Mouse (Mus musculus) hindbrain, embryonic 14.5 days (tissue): ENCODE data around the gene Trh. TPM values are rescaled to one million over a fixed set of nuclear protein-coding genes. Genes with fewer than 3 reads are reported as not detected.
A peak's percentile ranks its signal among the peaks of the same experiment; 100 is the strongest.

Experiments
- ATAC-seq: fragments of 200-750 bp; cut with Nextera tagmentation; 2 replicates; pipeline ENCODE4 v1.8.0; 2017; ENCODE audit warnings: moderate number of reproducible peaks, mild to moderate bottlenecking, moderate TSS enrichment, moderate library complexity; ENCODE audit not compliant: low FRiP score
- DNase-seq: peaks from one replicate; pipeline ENCODE4 v3.0.0-alpha.2; 2015; ENCODE audit warnings: low spot score
- H3K27ac ChIP-seq: fragments of 300-500 bp; sonication (generic); 2 replicates; pipeline ENCODE4 v1.5.1; 2014; ENCODE audit warnings: mild to moderate bottlenecking, moderate library complexity
- H3K27me3 ChIP-seq: fragments of 300-500 bp; sonication (generic); 2 replicates; pipeline ENCODE4 v1.6.1; 2014; ENCODE audit warnings: mild to moderate bottlenecking, low read length, mixed read lengths; ENCODE audit not compliant: control insufficient read depth, insufficient read depth
- H3K36me3 ChIP-seq: fragments of 300-500 bp; sonication (generic); replicated peaks from 2 replicates; pipeline ENCODE4 v1.6.1; 2014; ENCODE audit not compliant: control insufficient read depth, insufficient read depth
- H3K4me1 ChIP-seq: fragments of 300-500 bp; sonication (generic); replicated peaks from 2 replicates; pipeline ENCODE4 v1.6.1; 2014; ENCODE audit warnings: antibody characterized with exemption, low read length, mixed read lengths; ENCODE audit not compliant: control insufficient read depth, insufficient read depth
- H3K4me2 ChIP-seq: fragments of 300-500 bp; sonication (generic); replicated peaks from 2 replicates; pipeline ENCODE4 v1.6.1; 2014; ENCODE audit warnings: mild to moderate bottlenecking, moderate library complexity
- H3K4me3 ChIP-seq: fragments of 300-500 bp; sonication (generic); replicated peaks from 2 replicates; pipeline ENCODE4 v1.5.1; 2014; ENCODE audit warnings: mild to moderate bottlenecking, low read length
- H3K9ac ChIP-seq: fragments of 300-500 bp; sonication (generic); 2 replicates; pipeline ENCODE4 v1.6.1; 2014
- H3K9me3 ChIP-seq: fragments of 300-500 bp; sonication (generic); 2 replicates; pipeline ENCODE4 v1.6.1; 2016; ENCODE audit warnings: low read length; ENCODE audit not compliant: control insufficient read depth
- WGBS: fragments of 180-500 bp; shearing (Covaris S2); extraction: QIAGEN DNeasy Blood & Tissue Kit; methylation state at CpG from one replicate; pipeline ENCODE4 v1.1.7; 2014; 5-methylcytosine and 5-hydroxymethylcytosine counted together
- polyA plus RNA-seq: library from polyadenylated mRNA; unstranded; fragments of >200 nt; fragmentation: Nextera tagmentation; extraction: Ambion mirVana; gene quantifications from 2 replicates; pipeline ENCODE4 v1.2.1, GENCODE M21; 2014

Gene Trh
- polyA plus RNA-seq, 1 experiment from 2014 or later = 2.3 TPM

DNA sequence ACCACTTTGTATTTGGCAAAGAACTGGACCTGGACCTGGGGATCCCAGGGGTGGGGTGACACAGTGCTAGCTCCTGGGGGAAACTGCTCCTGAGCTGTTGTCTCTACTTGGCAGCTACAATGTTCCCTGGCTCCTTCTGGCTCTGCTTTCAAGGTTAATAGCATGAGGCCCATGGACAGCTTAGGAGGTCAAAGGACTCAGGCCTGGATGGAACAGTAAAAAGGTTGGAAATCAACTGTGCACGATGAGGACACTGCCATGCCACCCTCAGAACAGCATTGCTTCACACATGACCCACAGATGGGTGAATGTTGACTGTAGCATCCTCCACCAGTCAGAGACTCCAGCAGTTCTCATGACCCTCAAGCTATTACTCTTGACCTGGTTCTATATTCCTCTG lies 13.1 kb downstream of the Trh start:
- Histone ChIP-seq H3K4me1 (no peaks in the 10 kb centered on the region), H3K27ac (no peak overlapping the region), H3K4me3 (no peak overlapping the region), H3K4me2 (no peak overlapping the region), H3K36me3 (no peaks in the 10 kb centered on the region), H3K9ac (no peak overlapping the region), H3K9me3 (no peaks in the 10 kb centered on the region), H3K27me3 (no peaks in the 10 kb centered on the region)
- DNase-seq (no peak), ATAC-seq (no peak)
- WGBS = 79% methylated on average over 1 of the region's 1 CpGs

DNA sequence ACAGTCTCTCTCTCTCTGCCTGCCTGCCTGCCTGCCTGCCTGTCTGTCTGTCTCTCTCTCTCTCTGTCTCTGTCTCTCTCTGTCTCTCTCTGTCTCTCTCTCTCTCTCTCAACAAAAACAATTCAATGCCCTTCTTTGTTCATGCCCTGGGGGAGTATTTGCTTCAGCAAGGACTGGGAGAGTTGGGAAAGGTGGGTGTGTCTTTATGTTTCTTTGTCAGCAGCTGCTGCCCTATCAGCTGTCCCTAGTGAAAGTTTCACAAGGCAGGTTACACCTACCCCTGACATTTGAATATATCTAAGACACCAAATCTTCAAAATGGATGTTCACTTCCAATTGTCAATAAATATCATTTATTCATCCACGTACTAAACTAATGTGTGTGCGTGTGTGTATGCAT lies 14.9 kb downstream of the Trh start:
- Histone ChIP-seq H3K36me3 (no peaks in the 10 kb centered on the region), H3K9ac (no peak overlapping the region), H3K27me3 (no peaks in the 10 kb centered on the region), H3K4me2 (no peak overlapping the region), H3K9me3 (no peaks in the 10 kb centered on the region), H3K4me3 (no peak overlapping the region), H3K27ac (no peak overlapping the region), H3K4me1 (no peaks in the 10 kb centered on the region)
- DNase-seq = no peak
- 91% methylated on average over 2 of the region's 2 CpGs for WGBS
- ATAC-seq = no peak

GRCm38 (mm10) chr6:92229103-92229502 lies 15.3 kb downstream of the Trh start:
- H3K36me3 ChIP-seq = no peaks in the 10 kb centered on the region
- ATAC-seq (no peak), DNase-seq (no peak)
- H3K27me3 ChIP-seq = no peaks in the 10 kb centered on the region
- no peak overlapping the region for H3K9ac ChIP-seq
- H3K4me2 ChIP-seq = no peak overlapping the region
- no peak overlapping the region for H3K4me3 ChIP-seq
- no peak overlapping the region for H3K27ac ChIP-seq
- H3K9me3 ChIP-seq = no peaks in the 10 kb centered on the region
- no peaks in the 10 kb centered on the region for H3K4me1 ChIP-seq

DNA sequence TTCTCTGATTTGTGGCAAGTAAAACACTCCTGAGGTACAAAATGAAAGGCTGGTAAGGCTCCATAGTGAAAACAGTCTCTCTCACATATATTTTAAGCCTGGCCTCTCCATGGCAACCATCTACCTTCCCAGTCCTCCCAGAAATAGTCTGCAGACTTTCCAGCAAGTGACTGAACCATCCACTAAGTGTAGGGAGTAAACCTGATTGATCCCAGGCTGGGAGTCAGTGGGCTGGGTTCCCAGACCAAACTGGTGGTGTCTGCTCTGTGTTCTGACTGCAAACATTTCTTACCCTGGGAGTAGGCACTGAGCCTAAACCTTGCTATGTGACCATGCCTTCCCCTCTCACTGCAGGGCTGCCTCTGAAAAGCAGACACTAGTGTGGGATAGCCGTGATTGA lies 19.5 kb downstream of the Trh start:
- H3K9me3 ChIP-seq = no peaks in the 10 kb centered on the region
- H3K4me3 ChIP-seq = no peak overlapping the region
- H3K4me1 ChIP-seq = no peaks in the 10 kb centered on the region
- no peak for ATAC-seq
- H3K36me3 ChIP-seq = no peaks in the 10 kb centered on the region
- no peak for DNase-seq
- no peaks in the 10 kb centered on the region for H3K27me3 ChIP-seq
- 91% methylated on average over 1 of the region's 1 CpGs for WGBS
- no peak overlapping the region for H3K27ac ChIP-seq
- H3K4me2 ChIP-seq = no peak overlapping the region
- no peak overlapping the region for H3K9ac ChIP-seq

- Histone ChIP-seq H3K27ac (no peak overlapping the region), H3K36me3 (no peaks in the 10 kb centered on the region), H3K4me2 (no peak overlapping the region), H3K4me1 (no peaks in the 10 kb centered on the region), H3K4me3 (no peak overlapping the region), H3K9ac (no peak overlapping the region), H3K27me3 (no peaks in the 10 kb centered on the region), H3K9me3 (no peaks in the 10 kb centered on the region)
- DNase-seq (no peak), ATAC-seq (no peak)
- WGBS = 87% methylated on average over 3 of the region's 3 CpGs
Measured at GRCm38 (mm10) chr6:92222021-92222420, 22.4 kb downstream of the Trh start.

- Histone ChIP-seq H3K27me3 (no peaks in the 10 kb centered on the region), H3K9me3 (no peaks in the 10 kb centered on the region), H3K4me3 (no peak overlapping the region), H3K27ac (no peak overlapping the region), H3K36me3 (no peaks in the 10 kb centered on the region), H3K9ac (no peak overlapping the region), H3K4me2 (no peak overlapping the region), H3K4me1 (no peaks in the 10 kb centered on the region)
- DNase-seq (no peak), ATAC-seq (no peak)
- 79% methylated on average over 6 of the region's 6 CpGs for WGBS
Measured at GRCm38 (mm10) chr6:92221604-92222003, 22.8 kb downstream of the Trh start.

DNA sequence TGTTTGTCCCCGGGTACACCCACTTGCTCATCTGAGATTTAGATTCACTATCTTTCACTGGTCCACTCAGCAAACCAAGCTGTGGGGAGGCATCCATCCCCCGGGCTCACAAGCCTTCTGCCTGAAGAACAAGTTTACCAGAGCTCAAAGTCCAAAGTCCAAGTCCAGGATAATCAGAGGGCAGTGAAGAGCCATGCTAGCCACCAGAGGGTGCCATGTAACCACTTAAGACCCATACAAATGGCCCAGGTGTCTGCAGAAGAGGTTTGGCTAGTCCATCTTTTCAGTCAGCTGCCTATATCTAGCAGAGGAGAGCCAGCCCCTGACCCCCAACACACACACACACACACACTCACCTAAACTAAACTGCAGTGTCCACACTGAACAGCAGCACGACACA lies 25.0 kb downstream of the Trh start:
- no peaks in the 10 kb centered on the region for H3K4me1 ChIP-seq
- peak; percentile 68 for DNase-seq
- no peaks in the 10 kb centered on the region for H3K9me3 ChIP-seq
- H3K4me2 ChIP-seq = no peak overlapping the region
- H3K4me3 ChIP-seq = no peak overlapping the region
- no peak overlapping the region for H3K27ac ChIP-seq
- WGBS = 60% methylated on average over 3 of the region's 3 CpGs
- 0 out of 2 replicates have a peak, but pooled peaks have one; percentile 18 for ATAC-seq
- H3K36me3 ChIP-seq = no peaks in the 10 kb centered on the region
- H3K9ac ChIP-seq = no peak overlapping the region
- no peaks in the 10 kb centered on the region for H3K27me3 ChIP-seq

- Histone ChIP-seq H3K36me3 (peaks cover 15% of the 10 kb centered on the region), H3K4me3 (peak within 1 kb of the TSS; percentile 89), H3K9me3 (no peaks in the 10 kb centered on the region), H3K4me2 (peak within 1 kb of the TSS; percentile 96), H3K9ac (peak within 1 kb of the TSS; percentile 95), H3K27ac (peak within 1 kb of the TSS; percentile 94), H3K4me1 (peaks cover 11% of the 10 kb centered on the region), H3K27me3 (no peaks in the 10 kb centered on the region)
- WGBS = 10% methylated on average over 35 of the region's 35 CpGs
- ATAC-seq = peak; percentile 94
- DNase-seq = peak; percentile 92
Measured at GRCm38 (mm10) chr6:92214773-92215449, 29.5 kb downstream of the Trh start, which contains the start of gene Rbsn. TSS of gene Rbsn (minus strand) at chr6:92214925.

GRCm38 (mm10) chr6:92214055-92214772 lies 30.2 kb downstream of the Trh start:
- H3K27me3 ChIP-seq = no peaks in the 10 kb centered on the region
- no peaks in the 10 kb centered on the region for H3K9me3 ChIP-seq
- peaks cover 18% of the 10 kb centered on the region for H3K36me3 ChIP-seq
- H3K4me3 ChIP-seq = peak overlapping the region; percentile 89
- peak overlapping the region; percentile 96 for H3K4me2 ChIP-seq
- H3K4me1 ChIP-seq = peaks cover 11% of the 10 kb centered on the region
- ATAC-seq = peak; percentile 77
- peak overlapping the region; percentile 94 for H3K27ac ChIP-seq
- H3K9ac ChIP-seq = peak overlapping the region; percentile 95
- WGBS = under 1% methylated on average over 44 of the region's 48 CpGs
- DNase-seq = no peak
